Mouse (Mus musculus): ENCODE measurements around the gene Rab3gap1.

Gene Rab3gap1

DNA sequence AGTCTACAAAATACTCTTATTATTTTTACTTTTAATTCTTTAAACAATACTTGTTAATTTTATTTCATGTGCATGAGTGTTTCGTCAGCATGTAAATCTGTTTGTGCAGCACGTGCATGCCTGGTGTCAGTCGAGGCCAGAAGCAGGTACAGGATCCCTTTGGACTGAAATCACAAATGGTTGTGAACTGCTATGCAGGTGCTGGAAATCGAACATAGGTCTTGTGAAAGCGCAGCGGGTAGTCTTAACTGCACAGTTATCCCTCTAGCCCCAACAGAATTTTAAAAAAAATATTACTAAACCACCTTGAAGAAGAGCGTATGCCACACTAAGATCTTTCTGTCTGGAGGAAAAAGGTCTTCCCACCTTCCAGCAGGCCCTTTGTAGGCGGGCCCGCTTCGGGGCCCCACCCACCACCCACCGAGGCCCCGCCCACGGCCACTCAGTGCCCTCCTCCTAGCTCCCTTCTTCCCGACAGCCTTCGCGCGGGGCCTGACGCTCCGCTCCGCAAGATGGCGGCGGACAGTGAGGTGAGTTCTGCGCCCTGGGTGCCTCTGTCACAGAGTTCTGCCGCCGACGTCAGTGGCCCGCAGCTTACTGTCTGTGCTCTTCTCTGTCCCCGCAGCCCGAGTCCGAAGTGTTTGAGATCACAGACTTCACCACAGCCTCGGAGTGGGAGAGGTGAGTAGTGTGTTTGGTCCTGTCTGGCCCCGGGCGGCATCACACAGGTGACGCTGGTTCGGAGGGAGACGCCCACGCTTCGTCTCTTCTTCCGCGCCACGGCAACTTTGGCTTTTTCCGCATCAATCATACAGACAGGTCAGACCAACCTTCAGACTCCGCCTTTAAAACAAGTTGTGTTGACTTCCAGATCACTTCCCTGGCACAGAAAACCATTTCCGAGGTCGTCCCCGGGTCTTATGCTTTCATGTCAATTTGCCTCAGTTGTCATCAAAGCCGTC lies at the start of gene Rab3gap1:
Gene Rab3gap1, plus strand, starts transcription at position 474 of the 962 bp plus-strand sequence.
- DNase-seq (ENCODE audit: low spot score in 2 of 2): peak; percentile 83 to 92

DNA sequence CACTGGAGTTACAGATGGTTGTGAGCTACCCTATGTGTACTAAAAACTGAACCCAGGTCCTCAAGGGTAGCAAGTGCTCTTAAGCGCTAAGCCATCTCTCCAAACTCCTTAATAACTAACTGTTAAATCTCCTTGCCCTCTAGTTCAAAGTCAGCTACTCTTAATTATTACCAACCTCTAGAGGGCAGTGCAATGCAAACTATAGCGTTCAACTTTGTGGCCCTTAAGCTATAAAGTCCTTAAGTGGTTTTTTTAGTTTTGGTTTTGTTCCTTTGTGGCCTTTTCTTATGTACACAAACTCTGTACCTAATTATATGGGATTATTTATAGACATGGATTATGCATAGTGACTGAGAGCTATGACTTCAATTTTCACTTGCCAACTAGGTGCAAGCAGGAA lies 41.2 kb upstream of the Rab3gap1 start:
- no peak for DNase-seq (ENCODE audit: low spot score in 2 of 2)

- DNase-seq (ENCODE audit: low spot score in 2 of 2): no peak
Observed at GRCm38 (mm10) chr1:127830215-127830921, 38.2 kb upstream of the Rab3gap1 start.

GRCm38 (mm10) chr1:127833714-127834113 lies 34.9 kb upstream of the Rab3gap1 start:
- no peak for DNase-seq (ENCODE audit: low spot score in 2 of 2)

GRCm38 (mm10) chr1:127834202-127834601 lies 34.4 kb upstream of the Rab3gap1 start:
- DNase-seq (ENCODE audit: low spot score in 2 of 2): no peak

DNA sequence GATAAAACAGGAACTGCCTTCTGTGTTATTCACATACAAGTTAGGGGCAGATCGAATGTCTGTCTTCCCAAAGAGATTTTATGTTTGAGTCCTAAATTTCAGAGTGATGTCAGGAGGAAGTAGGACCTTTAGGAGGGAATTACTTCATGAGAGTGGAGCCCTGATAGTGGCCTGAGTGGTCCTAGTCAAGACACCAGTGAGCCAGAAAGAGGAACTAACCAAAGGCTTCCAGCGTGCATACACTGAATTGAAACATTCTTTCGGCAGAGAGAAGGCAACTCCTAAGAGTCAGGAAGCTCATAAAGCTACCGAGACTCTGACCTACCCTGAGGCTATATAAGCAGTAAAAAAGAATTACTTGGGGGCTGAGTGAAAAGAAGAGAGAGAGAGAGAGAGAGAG lies 32.0 kb upstream of the Rab3gap1 start:
- DNase-seq (ENCODE audit: low spot score in 2 of 2): no peak

DNA sequence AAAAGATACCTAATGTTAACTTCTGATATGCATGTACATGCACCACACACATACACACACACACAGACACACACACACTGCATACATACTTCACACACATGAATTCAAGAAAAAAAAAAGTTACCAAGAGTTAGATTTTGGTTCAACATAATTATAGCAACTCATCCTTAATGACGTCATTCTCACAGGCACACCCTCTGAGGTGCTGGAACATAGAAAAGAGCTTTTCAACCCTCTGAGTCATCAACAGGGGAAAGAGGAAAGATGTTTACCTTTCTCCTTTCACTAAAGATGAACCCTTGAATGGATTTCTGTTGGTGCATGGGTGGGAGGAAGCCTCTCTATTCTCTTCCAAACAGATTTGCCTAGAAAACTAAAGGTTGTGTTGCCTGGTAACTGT lies 30.0 kb upstream of the Rab3gap1 start:
- DNase-seq (ENCODE audit: low spot score in 2 of 2): no peak

DNA sequence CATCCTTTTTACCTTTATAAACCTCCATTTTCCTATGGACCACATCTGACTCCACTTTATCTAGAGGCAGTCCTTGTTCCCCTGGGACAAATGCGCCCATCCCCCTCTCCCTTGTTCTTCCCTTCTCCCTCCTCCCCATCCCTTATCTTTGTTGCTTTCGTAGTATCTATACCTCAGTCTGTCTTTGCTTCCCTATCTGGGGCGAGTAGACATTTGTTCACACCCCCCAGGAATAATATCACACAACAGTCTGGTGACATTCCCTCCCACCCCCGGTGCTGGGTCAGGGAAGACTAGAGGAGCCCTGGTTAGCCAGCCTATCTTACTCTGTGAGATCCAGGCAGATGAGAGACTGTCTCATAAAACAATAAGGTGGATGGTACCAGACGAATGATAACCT lies 23.1 kb upstream of the Rab3gap1 start:
- no peak for DNase-seq (ENCODE audit: low spot score in 2 of 2)

DNA sequence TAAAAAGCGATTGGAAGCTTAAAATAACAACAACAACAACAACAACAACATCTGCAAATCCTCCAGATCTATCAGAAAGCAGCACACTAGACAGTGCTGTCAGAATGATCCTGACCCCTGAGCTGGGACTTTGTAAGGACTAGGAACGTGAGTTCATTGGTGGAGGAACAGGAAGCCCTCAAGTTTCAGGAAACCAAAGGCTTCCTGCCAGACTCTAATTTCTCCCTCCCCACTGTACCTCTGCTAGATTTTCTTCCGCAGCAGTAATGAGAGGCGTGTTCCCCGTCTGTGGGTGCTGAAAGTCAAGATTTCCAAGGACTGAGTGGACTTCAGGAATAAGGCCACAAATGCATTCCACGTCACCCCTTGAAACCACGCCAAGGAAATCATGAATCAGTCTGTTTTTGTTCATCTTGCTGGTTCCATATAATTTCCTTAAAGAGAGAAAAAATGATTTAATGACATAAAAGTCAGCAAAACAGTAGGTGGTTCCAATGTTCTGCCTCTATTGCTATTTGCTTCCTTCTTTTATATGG lies 18.4 kb upstream of the Rab3gap1 start:
- no peak for DNase-seq (ENCODE audit: low spot score in 2 of 2)

DNA sequence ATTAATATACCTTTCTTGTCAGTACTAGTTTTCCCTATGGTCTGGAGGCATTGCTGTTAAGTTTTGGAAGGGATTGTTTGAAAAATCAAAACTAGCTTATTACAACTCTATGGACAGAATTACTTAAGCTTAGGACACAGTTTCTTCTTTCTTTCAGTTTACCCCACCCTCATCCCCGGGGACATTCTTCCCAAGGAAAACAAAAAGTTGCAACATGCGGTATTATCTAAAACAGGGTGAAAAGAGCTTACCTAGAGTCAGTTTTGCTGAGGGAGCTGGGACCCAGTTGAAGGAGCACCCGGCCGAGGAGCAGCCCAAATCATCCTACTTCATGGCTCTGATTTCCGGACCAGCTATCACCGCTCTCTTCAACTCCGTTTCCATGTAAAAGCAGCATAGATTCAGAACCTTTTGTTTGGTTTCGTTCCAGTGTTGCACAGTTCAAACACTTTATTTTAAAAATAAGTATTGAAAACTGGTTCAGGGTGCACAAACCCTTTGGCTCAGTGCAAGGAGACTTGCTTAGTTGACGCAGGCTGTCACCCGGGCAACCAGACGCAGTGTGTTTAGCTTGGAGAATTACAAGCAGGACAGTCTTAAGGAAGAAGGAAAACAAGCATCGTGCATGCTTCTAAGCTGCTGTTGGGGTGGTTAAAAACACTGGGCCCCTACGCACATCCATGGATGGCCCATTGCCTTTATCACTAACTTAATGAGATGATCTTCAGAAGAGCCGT lies 13.9 kb upstream of the Rab3gap1 start, which contains the start of gene Map3k19:
Gene Map3k19, minus strand, starts transcription at position 546 of the 737 bp plus-strand sequence.
- no peak for DNase-seq (ENCODE audit: low spot score in 2 of 2)

DNA sequence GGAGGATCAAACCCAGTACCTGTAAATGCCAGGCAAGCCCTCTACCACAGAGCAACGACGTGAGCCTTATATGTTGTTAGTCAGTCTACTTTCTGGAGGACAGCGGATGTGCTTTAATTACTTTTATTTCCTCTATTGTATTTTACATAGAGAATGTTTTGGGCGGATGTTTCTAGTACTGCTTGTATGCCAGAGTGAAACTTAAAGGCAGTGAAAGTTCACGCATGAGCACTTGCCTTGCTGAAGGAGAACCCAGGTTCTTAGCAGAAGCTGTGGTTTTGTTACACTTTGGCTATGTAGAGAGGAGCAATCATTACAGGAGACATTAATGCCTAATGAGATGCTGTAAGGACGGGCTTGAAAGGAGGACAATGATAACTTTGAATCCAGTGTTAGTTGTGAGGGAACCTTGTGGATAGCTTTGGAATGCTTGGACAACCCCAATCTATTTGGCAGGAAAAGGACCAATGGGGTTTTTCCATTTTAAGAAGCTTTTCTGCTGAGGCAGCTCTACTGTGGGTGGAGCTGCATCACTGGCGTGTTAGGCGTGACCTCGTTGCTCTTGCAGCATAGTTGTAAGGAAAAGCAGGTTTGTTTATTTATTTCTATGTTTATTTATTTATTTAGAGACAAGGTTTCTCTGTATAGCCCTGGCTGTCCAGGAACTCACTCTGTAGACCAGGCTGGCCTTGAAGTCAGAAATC lies 9.5 kb upstream of the Rab3gap1 start:
- no peak for DNase-seq (ENCODE audit: low spot score in 2 of 2)

- no peak for DNase-seq (ENCODE audit: low spot score in 2 of 2)
Observed at GRCm38 (mm10) chr1:127859799-127860400, 8.7 kb upstream of the Rab3gap1 start.

DNA sequence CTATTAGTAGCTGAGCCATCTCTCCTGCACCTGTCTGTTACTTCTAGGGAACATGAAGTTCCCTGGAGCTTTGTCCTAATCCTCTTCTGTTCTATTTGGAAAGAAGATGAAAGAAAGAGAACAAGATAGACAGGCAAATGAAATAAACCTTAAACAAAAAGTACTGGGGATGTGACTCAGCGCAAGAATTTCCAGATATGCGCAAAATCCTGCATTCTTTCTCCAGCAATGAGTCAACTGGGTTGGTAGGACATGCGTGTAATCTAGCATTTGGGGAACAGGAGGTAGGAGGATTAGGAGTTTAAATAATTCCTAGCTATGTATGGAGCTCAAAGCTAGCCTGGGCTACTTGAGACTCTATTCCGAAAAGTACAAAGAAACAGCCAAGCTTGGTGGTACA lies 8.1 kb upstream of the Rab3gap1 start:
- no peak for DNase-seq (ENCODE audit: low spot score in 2 of 2)

- DNase-seq (ENCODE audit: low spot score in 2 of 2): no peak
Observed at GRCm38 (mm10) chr1:127861900-127862299, 6.7 kb upstream of the Rab3gap1 start.

DNA sequence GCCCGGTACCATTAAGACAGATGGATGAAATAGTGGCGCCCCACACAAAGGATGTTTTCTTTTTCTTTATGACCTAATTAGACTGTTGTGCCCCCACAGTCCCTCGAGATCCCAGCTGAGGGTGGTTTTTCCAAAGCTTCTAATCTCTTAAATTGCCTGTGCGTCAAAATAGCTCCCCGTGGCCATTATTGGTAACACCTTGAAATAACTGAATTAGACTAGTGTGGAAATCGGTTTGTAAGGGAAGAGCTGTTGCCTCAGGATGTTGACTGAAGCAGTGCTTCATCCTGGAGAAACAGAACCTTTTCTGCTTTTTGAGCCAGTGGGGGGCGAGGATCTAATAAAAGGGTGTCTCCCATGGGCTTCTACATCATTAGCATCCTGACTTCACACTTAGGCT lies 4.8 kb upstream of the Rab3gap1 start:
- no peak for DNase-seq (ENCODE audit: low spot score in 2 of 2)

DNA sequence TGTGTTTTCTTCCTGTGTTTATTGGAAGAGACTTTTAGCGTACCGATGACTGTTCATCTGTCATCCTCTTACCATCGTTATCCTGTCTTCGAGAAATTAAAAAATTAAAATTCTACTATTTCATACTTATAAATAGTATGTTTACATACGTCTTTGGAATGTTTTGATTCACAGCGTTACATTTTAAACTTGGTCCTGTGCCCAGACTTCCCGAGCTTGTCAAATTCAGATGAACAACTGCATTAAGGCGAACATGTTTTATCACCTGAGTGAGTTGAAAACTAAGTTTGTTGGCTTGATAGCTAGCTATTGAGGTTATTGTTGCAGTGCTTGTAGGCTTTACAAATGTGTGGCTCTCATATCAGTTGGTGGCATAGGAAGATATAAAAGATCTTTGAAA lies 703 bp downstream of the Rab3gap1 start:
- no peak for DNase-seq (ENCODE audit: low spot score in 2 of 2)

GRCm38 (mm10) chr1:127899401-127899800 lies 30.8 kb downstream of the Rab3gap1 start:
- DNase-seq (ENCODE audit: low spot score in 2 of 2): no peak

DNA sequence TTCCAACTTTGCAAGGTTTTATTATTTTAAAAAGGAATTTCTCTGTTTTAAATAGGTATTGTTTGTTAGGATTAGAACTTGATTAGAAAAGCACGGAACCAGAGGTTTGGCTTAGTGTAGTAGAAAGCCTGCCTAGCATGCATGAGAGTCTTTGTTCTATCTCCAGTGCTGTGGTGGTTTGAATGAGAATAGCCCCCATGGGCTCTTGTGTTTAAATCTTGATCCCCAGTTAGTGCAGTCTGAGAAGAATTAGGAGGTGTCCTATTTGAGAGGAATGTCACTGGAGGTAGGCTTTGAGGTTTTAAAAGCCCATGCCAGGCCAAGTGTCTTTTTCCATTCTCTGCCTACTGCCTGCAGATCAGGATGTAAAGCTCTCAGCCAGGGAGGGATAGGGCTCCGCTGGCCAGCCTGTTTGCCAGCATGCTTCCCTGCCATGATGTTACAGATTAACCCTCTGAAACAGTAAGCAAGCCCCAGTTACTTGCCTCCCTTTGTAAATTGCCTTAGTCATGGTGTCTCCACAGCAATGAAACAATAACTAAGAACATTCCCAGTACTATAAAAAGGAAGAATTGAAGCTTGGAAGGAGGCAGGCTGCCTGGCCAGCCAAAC lies 36.3 kb downstream of the Rab3gap1 start:
- no peak for DNase-seq (ENCODE audit: low spot score in 2 of 2)

GRCm38 (mm10) chr1:127913116-127913515 lies 44.5 kb downstream of the Rab3gap1 start:
- no peak for DNase-seq (ENCODE audit: low spot score in 2 of 2)

DNA sequence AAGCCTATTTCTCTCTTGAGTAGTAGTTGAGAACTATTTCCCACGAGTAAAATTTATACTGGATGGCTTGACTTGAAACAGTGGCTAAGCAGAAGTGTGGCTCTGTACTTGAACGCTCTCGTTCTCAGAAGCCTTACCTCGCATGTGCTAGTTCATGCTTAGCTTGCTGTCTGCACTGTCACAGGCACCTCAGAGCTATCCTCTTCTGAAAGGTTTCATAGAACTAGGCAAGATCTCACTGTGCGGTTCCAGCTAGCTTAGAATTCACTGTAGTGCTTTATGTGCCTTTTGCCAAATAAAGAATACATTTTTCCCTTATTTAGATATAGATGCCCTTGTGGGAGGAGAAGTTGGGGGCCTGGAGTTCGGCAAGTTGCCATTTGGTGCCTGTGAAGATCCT lies 46.7 kb downstream of the Rab3gap1 start:
- no peak for DNase-seq (ENCODE audit: low spot score in 2 of 2)
